Mouse (Mus musculus) frontal cortex, postnatal 36 days (tissue): ENCODE results near the gene Fastkd3.
"Not testable (repeated sequence)": the region's sequence is repeated elsewhere in the genome, so short reads cannot be mapped to it uniquely, and the experiment has no call there.

Experiments used
- DNase-seq, 2 experiments: peaks; one replicate each; pipeline ENCODE4 v3.0.0; 2022; ENCODE audit warnings: low spot score in 2 of 2

Fastkd3 gene

DNA sequence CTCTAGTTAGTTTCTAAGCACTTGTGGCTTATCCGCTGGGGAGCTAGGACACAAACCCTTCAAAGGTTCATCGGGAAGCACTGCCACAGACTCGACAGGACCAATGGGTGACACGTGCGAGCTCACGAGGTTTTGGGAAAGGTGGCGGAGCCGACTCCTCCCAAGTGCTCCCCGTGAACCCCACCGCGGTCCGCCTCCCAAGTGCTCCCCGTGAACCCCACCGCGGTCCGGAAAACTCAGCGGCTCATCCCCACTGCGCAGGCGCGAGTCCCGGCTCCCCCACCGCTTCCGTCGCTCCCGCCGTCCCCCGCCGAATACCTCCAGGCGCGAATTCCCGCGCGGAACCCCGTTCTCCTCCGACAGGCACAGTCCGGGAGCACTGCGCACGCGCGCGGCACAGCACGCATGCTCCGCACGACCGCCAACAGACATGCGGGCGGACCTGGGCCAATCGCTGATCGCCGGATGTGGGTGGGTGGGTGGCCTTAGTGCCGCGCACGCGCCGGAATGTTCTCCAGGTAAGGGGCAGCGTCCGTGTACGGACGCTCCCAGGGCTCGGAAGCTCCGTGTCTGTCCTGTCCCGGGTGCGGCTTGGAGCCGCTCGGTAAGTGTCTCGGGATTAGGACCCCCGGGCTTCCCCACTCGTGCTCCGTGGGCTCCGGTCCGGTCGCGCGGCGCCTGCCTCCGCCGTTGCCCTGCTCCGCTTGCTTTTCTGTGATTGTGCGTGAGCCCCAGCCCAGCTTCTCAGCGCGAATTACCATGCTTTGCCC is at the start of gene Fastkd3, which contains the start of gene Mtrr:
Fastkd3 (plus strand) TSS at position 488 of the 770 bp plus-strand sequence.
Mtrr (minus strand) TSS at position 403 of the 770 bp plus-strand sequence.
- DNase-seq = peak; percentile 97 to 99

DNA sequence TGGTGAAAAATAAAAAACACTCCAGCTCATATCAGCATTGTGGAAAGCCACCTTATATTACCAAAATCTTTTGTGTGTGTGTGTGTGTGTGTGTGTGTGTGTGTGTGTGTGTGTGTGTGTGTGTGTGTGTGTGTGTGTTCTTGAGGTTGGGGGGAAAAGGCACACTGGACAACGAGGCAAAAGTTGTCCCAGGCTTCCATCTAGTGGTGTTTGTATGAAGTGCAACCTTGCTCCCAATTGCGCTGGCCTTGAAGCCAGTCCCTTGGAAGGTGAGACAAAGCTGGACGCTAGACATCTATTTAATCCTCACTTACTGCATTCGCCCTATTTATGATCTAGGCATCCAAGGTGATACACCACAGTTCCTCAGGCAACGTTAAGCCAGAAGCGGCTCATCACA is 28.6 kb upstream of the Fastkd3 start:
- DNase-seq = not testable (repeated sequence)

DNA sequence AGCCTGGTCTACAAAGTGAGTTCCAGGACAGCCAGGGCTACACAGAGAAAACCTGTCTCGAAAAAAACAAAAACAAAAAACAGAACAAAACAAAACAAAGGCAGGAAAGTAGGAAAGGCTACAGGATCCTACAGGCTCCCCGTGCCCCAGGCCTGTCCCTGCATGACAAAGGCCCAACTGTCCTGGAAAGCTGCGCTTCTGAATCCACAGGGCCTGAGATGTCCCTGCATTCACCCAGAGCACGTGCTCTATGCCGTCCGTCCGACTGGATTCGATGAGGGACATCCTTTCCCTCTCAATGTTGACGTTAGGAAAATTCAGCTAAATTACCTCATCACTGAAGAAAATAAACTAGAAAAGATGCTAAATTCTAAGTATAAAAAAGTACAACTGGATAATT is 13.9 kb upstream of the Fastkd3 start:
- DNase-seq = no peak

DNA sequence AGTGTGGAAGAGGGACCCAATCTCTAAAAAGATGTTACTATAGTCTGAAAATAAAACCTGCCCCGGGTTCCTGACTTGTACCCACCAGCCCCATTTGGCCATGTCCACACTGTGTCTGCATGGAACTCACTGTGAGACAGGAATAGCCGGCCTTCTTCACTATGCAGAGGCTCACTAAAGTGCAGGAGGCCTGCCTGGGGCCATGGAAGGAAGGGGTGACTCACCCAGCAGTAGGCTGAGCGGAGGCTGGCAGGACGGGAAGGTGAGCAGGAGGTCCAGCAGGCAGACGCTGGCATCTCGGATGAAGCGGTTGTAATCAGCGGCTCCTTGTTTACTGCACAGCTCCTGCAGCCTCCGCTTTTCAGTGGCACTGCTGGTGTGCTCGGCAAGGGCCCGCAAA is 13.5 kb upstream of the Fastkd3 start:
- no peak for DNase-seq

DNA sequence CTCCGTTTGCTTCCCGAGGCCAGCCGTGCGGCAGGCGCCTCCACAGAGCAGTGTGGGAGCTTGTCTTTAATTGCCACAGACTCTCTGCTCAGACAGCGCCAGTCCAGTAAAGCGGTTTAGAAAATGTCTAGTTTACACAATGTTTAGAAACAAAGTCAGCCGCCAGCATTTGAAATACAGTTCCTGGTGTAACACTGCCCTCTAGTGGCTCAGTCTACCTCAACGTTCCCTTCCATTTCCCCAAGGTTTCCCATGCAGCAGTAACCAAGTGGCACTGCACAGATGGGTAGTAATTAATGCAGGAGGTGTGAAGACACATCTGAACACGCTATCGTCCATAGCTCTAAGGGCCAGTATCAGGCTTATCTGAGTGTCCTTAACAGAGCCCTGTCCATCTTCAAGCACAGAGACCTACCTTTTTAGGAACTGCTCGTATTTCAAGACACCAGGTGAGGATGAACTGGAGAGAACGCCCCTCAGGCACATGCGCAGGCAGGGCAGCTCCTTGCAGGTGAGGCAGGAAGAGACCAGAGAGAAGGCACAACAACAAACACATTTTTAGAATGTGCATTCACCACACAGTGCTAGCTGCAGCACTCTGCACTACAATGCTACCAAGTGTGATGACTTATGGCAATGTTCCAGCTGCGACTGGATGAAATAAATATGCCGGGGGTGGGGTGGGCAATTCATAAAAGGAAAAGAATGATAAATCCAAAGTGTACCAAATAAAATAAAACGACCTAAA is 12.3 kb upstream of the Fastkd3 start:
- peak; percentile 70 to 83 for DNase-seq

DNA sequence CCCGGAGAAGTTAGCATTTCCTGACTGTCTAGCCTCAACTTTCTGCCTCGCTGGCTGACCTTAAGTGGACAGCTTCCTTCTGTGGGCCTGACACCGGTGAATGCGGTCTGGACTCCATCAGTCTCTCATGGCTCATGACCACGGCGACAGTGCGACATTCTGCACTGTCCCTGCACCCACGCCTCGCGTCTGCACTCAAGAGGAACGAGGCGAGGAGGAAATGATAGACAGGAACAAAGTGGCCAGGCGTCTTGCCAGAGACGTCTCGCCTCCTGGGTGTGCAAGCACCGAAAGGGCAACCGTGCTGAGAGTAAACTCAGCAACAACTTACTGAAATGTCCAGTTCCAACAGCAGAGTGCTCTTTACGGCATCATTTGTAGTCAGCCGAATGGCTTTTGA is 9.8 kb upstream of the Fastkd3 start:
- DNase-seq = no peak

DNA sequence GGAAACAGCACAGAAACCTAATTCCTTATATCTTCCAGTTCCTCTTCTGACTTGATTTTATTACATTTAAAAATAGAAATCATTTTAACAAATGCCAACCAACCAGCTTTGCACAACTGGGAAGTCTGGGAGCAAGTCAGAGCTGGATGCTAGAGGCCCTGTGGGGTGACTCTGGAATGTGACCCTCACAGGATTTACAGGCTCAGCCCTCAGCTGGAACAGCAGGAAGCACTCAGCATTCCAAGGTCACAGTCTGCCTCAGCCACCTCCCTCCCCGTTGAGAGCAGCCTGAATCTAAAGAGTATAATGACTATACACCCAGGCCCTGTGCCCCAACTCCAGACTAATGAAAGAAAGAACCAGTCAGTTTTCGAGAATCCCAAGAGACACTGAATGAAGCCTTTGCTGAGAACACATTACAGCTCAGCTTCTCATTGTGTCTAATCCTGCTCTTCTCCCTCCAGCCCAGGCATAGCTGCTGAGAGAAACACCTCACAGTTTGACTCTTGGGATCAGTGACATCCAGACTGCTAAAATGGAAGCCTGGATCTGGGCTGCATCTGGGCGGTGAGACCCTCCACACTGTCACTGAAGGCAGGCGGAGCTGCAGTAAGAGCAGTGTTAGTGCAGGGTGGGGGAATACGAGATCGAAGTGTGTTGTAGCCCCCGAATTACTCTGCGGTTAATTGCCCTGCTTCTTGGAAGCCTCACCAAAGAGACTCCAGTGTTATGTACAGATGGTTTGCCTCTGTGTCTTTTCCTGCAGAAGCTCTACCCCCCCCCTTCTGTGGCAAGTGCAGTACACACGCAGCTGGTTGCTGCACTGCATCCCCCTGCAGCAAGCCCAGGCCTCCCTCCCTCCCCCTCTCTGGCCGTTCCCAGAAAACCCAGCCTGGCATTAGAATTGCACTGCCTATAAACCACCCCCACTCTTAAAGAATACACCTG is 8.8 kb upstream of the Fastkd3 start:
- no peak for DNase-seq

DNA sequence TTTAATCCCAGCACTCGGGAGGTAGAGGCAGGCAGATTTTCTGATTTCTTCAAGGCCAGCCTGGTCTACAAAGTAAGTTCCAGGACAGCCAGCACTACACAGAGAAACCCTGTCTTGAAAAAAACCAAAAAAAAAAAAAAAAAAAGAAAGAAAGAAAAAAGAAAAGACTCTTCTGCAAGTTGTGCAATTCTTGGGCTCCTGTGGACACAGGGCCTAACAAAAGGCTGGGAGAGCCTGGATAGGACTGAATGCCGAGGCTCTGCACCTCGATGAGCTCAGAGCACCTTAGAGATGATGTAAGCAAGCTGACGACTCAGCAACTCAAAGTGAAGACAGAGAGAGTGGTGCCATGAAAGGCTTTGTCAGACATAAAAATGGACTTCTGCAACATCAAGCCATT is 7.6 kb upstream of the Fastkd3 start:
- DNase-seq = no peak

DNA sequence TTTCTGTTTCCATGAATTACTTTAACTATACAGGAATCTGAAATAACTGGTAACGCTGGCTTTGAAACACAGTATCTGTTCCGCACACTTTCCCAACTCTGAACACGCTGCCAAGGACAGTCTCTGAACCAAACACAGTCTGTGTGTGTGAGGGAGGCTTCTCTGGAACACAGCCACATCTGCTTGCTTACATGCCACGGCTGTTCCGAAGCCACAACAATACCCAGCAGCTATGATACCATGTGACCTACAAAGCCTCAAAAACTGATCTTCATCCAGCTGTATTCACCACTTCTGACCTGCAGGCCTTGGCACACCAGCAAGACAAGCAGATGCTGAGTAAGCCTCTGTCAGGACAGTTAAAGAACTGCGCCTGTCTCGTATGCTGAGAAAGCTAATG is 4.1 kb upstream of the Fastkd3 start:
- DNase-seq = peak in 1 of 2 experiments; percentile 35

DNA sequence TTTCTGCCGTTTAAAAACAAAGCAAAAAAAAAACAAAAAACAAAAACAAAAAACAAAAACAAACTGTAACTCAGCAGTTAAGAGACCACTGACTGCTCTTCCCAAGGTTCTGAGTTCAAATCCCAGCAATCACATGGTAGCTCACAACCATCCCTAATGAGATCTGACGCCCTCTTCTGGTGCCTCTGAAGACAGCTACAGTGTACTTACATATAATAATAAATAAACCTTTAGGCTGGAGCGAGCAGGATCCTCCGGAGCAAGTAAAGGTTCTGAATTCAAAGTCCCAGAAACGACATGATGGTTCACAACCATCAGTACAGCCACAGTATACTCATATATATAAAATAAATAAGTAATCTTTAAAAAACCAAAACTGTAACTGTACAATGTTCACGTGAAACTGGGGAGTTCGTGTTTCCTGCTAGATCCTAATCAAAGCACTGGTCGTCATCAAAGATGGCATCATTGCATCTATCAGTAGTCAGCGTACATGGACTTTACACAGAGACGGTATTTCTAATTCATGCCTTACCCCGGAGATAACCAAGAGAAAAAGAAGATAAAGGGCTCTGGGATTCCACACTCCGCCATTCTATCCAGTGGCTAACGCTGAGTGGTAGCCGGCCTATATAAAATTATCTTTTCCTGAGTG is 821 bp upstream of the Fastkd3 start:
- no peak for DNase-seq

DNA sequence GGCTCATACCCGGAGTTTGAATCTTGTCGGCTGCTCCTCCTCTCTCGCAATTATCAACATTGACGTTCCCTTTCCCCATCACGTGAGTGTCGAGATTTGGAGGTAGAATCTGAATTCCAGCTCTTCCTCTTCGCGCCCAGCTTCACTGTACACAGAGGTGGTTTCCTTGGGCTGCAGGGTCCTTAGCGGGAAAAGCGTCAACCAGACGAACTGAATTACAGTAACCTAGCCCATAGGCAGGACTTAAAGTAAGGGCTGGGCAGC is 415 bp downstream of the Fastkd3 start:
- no peak for DNase-seq

DNA sequence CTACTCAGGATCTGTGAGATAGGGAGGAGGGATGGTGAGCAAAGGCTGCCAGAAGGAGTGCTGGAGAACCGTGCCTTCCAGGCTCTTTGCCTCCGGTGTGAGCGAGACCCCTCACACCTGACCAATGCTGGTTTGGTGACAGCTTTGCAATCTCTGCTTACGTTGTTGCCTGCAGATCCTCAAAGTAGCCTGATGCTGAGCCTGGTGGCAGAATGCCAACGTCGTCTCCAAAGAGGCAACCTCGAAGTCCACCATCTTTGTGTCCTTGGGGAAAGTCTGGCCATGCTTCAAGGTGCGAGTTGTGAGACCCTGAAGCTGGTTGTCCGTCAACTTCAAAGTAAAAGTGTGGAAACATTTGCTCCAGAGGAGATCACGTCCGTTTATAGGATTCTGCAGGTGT is 1.9 kb downstream of the Fastkd3 start:
- DNase-seq = no peak

DNA sequence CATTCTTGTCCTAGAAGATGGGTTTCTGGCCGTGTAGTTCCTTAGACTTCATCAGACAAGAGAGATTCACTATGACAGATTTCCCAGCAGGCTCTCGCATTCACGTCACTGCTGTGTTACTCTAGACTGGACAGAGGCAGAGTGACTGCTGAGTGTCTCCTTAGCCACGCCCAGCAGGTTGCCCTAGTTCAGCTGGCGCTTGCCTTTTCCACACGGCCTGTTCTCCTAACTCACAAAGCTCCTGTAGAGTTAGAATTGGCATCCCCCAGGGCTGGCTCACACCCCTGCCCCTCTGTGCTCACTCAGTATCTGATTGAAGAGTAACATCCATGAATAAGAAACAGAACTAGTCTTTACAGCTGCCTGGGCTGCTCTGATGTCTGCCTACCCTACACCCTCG is 3.4 kb downstream of the Fastkd3 start:
- no peak for DNase-seq

DNA sequence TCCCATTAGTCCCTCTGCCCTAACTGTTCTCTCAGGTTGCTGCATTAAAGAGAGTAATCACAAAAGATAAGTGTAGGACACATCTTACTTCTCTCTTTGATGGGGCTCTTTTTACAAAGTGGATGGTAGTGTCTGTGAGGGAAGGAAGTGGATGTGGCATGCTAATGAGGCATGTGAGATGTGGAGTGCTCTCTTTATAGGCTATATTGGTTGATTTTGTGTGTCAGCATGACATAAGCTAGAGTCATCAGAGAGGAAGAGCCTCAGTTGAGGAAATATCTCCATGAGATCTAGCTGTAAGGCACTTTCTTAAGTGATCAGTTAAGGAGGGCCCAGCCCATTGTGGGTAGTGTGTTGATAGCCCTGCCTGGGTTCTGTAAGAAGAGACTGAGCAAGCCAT is 6.3 kb downstream of the Fastkd3 start:
- DNase-seq = no peak

DNA sequence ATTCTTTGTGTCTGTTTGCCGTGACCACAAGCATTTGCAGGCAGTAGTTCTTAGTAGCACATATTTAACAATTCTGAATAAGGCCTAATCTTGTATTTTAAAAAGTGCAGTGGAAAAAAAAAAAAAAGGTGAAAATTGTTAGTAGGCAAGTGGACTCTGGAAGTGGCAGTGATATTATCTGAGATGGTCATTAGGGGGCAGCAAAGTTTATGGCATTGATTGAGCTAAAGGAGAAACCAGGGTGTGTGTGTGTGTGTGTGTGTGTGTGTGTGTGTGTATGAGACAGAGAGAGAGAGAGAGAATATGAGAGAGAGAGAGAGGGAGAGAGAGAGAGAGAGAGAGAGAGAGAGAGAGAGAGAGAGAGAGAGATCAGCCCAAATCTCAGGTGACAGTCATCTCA is 11.8 kb downstream of the Fastkd3 start:
- DNase-seq = no peak

DNA sequence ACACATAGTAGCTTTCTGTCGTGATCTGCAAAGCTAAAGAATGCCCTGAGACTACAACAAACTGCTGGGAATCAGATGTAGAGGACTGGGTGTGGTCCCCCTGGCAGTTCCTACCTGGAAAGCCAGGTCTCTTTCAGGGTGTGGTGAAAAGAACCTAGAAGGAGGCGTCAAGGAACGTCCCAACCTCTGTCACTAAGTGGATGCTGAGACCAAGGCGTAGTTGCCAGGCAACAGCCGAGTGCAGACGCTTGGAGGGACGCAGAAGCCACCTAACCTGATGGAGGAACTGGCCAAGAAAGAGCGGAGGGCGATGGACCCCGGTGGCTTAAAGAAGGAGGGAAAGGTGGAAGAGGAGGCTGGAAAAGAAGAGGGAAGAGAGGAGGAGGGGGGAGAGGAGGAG is 15.2 kb downstream of the Fastkd3 start, which contains the start of gene 1700001L19Rik:
1700001L19Rik (plus strand) TSS at position 223 of the 400 bp plus-strand sequence.
- DNase-seq = no peak

DNA sequence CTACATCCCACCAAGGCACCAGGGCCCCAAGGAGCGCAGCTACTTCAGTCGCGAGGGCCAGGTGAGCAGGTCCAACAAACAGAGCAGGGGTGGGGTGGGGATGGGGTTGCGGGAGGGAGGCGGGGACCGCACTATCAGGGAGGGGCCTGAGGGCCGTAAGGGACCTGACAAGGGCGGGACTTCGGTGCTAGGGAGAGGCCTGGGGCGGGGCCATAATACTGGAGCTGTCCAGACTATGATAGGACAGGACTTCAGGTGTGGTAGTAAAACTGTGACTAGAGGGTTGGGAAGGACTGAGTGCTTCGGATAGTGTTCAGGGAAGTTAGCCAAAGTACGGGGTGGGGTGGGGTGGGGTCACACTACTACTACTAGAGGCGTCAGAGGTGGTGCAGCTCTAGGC is 15.6 kb downstream of the Fastkd3 start:
- no peak for DNase-seq

DNA sequence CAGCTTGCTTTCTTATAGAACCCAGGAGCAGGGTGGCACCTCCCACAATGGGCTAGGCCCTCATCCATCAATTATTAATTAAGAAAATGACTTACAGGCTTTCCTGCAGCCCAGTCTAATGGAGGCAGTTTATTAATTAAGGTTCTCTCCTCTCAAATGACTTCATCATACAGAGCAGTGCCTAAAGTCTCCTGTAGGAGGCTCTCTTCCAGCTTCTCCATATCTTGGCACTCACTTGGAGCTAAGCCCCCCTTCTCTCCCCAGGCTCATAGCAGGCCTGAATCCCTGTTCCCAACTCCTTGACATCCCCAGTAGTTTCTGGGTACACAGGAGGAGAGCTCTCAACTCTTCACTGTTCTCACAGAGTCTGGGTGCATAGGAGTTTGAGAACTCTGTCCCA is 16.9 kb downstream of the Fastkd3 start:
- no peak for DNase-seq

DNA sequence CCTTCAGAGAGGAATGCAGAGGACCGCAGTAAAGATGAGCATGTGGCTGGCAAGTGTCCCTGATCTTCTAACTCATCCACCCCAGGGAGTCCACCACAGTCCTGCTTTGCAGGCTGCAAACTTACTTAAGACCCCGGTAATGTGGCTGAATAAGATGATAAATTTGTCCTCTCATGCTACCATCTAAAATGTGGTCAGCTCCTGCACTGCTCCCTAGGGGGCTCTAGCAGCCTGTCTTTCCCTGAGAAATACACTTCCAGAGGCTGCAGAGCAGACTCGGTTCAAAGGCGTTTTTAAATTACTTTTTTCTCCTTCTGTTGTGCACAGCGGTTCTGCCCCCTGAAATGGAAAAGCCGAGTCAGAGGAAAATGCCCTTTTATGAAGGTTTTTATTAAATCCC is 19.1 kb downstream of the Fastkd3 start:
- peak in 1 of 2 experiments; percentile 63 for DNase-seq

DNA sequence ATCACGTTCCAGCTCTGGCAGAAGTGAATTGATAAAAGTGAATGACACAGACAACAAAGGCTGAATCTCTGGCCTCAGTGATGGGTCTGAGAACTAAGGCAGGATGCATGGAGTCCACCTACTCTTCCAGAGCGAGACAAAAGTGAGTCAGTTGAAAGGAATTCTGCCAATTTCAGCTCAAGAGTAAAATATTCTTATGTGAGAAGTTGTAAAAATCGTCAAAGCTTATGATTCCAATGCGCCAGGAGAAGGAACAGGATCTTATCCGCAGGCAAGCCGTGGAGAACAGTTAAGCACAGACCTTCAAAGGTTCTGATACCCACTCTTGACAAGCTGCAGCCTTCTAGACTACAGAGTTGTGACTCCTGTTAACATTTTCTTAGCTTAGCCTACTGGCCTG is 21.1 kb downstream of the Fastkd3 start:
- DNase-seq = peak in 1 of 2 experiments; percentile 60

DNA sequence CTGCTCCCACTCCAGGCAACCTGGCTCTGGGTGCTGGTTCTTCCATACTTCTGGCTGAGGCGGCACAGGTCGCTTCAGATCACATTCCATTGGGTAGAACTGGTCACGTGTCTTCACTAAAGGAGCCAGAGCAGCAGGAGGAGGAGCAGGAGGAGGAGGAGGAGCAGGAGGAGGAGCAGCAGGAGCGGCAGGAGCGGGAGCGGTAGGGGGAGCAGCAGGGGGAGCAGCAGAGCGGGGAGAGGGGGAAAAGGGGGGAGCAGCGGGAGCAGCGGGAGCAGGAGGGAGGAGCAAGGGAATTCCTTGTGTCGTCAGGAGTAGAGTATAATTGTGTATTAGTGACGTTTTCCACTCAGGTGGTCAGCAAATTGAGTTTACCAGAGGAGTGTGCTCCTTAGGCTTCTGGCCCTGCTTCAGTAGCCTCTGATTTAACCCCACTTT is 23.7 kb downstream of the Fastkd3 start:
- no peak for DNase-seq
